Mouse (Mus musculus): ENCODE measurements at regions not wholly inside any gene's neighbourhood (a gene's known extent, or its start where the extent isn't known, plus 50 kb on each side); places are given as distances from the start of the nearest gene placed in this dataset.

- TF ChIP-seq POLR2A (IDR thresholded peaks at IDR 0.05; ENCODE audit: low read depth, low read length) (no peak), CTCF (IDR thresholded peaks at IDR 0.05; ENCODE audit: extremely low read depth, insufficient read depth, insufficient read length, insufficient replicate concordance) (no peak)
Observed at GRCm38 (mm10) chr15:11536076-11536620, 136.7 kb upstream of the Tars start.
